Mouse (Mus musculus) T-cell, adult 2 months (primary cell): ENCODE data around the gene Rae1.

Source experiments
- DNase-seq: peaks from one replicate; pipeline ENCODE4 v3.0.0; 2022; ENCODE audit warnings: low spot score

The Rae1 gene

GRCm38 (mm10) chr2:173048041-173048745 is 48.3 kb downstream of the Rae1 start:
- DNase-seq = no peak

DNA sequence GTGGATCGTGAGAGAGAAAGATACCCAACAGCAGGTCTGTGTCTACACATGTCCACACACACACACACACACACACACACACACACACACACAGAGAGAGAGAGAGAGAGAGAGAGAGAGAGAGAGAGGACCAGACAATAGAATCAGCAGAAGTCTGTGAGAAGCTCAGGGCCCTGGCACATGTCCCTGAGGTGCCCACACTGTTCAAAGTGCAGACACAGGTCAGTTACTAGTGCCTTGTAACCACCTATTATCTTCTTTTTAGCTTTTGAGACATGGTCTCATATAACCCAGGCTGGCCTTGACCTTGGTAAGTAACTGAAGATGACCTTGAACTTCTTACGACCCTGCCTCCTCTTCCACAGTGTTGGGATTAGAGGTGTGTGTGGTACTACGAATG is 49.3 kb downstream of the Rae1 start:
- no peak for DNase-seq

DNA sequence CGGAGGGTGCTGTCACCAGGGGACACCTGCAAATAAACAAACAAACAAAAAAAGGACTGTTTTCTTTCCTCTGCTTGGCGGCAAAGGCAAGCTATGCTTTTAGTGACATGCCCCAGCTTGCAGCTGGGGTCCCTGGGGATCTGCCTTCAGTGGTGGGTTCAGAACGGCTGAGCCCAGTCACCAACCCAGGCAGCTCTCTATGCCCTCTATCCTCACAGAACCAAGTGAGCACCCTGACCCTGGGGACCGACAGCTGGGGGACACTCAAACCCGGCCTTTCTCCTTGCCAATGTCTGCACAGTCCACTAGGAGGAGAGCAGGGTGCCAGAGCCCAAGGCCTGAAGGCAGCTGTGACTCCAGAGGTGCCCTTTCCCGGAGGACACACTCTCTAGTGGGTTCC is 49.9 kb downstream of the Rae1 start:
- DNase-seq = no peak

GRCm38 (mm10) chr2:173050604-173051382 is 50.9 kb downstream of the Rae1 start:
- DNase-seq = no peak

- DNase-seq = no peak
These were observed 53.0 kb downstream of the Rae1 start for GRCm38 (mm10) chr2:173052881-173053280.

DNA sequence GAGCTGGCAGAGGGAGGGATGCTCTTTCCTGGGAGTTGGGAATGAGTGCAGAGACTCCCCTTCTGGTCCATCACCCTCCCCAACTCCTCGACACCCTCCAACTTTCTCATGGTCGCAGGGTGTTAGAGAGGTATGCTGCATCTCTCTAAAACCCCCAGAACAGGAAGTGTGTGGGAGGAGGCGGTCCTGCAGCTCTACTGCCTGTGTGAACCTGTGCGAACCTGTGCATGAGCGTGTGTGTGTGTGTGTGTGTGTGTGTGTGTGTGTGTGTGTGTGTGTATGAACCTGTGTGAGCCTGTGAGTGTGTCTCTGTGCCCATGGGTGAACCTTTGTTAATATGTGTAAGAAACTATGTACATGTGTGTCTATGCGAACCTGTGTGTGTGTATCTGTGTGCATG is 53.9 kb downstream of the Rae1 start:
- peak; percentile 81 for DNase-seq

DNA sequence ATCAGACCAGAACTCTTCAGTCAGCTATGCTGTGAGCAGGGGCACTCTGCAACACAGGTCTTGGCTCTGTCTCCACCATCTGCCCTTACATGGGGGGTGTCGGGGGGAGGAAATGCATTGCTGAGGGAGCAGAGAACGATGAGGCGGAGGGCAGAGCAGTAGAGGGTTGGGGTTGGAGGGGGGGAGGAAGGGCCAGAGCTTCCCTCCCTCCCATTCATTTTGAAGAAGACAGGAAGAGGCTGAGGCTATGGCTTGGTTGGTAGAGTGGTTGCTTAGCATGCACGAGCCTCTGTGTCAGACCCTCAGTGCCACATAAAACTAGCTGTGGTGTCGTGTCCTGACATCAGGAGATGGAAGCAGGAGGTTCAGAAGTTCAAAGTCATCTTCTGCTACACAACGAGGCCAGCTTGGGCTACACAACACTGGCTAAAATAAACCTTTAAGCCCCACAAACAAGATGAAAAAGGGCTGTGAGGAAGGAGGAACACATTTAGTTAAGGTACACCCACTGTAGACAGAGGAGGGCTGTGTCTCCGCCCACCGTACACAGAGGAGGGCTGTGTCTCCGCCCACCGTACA is 56.5 kb downstream of the Rae1 start:
- peak; percentile 56 for DNase-seq

DNA sequence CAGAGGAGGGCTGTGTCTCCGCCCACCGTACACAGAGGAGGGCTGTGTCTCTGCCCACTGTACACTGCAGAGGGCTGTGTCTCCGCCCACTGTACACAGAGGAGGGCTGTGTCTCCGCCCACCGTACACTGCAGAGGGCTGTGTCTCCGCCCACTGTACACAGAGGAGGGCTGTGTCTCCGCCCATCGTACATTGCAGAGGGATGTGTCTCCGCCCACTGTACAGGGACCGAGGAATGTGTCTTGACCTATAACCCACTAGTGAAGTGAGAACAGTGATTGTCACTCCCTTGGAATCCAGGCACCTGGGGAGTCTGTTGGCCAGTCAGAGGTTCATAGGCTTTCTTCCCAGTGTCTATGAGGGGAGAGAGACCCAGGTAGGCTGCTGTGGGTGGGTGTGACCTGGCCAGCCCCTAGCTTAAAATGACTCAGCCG is 57.0 kb downstream of the Rae1 start:
- no peak for DNase-seq

GRCm38 (mm10) chr2:173057623-173058022 is 57.7 kb downstream of the Rae1 start:
- DNase-seq = no peak

DNA sequence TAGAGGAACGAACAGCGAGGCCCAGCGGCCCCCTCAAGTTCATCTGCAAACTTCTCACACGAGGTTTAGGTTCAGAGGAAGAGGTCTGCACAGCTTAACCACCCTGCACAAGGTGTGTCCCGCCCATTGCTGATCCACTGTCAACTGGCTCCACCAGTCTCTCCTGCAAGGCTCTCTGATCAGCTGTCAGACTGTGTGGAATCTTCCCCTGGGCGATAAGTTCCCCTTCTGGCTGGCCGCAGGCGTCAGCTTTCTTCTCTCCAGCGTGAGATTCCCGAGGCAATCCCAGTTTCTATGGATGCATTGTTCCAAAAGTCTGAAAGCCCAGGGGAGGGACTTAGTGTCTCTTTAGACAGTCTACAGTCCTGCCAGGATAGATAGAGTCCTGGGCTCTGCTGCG is 58.3 kb downstream of the Rae1 start:
- no peak for DNase-seq

DNA sequence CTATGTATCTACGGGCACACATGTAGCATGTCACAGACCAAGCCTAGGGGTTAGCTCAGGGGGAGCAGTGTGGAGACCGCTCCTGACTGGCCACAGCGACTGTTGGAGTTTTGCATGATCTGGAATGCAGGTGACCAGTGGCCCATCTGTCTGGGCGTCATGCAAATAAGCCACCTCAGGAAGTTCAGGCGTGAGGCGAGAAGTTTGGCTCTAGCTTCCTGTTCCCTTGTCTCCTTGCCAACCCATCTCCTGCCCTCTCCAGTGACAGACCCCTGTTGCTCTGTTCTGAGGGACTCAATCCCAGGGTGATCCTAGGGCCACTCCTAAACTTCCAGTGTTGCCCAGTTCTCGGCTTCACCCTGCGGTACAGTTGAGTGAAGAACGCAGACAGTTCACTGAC is 60.5 kb downstream of the Rae1 start:
- no peak for DNase-seq

DNA sequence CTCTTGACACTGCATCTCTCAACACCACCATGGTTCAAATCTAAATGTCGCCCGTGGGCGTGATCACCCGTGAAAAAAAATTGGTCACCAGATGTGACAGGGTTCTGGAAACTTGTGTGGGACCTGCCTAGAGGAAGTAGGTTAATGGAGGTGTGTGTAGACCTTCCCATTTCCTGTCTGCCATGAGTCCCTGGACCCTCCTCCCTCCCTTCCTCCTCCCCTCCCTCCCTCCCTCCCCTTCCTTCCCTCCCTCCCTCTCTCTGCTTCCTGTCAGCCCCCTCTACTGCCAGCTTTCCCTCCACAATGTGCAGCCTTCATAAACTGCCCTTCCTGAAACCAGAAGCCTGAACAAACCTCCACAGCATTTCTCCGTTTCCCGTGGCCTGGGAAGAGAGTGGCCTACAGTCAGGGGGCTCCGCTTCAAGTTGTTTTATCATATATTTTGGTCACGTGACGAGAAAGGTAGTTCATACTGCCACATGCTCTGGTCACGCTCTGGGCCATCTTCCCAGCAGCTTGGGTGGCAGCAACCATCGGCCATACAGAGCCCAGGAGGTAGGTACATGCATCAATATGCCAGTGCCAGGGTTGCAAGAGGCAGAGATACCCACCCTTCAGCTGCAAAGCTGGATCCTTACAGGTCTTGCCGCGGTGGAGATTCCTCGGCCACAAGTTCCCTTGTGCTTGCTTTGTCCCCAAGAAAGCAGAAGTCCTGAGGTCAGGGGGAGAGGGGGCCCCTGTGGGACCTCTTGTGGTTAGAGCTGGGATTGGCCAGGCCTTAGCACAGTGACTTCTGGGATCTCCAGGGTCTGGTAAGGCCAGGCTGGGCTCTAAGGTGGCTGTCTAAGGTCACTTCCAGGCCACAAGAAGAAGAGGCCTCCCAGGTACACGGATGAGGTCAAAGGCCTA is 61.8 kb downstream of the Rae1 start:
- no peak for DNase-seq

DNA sequence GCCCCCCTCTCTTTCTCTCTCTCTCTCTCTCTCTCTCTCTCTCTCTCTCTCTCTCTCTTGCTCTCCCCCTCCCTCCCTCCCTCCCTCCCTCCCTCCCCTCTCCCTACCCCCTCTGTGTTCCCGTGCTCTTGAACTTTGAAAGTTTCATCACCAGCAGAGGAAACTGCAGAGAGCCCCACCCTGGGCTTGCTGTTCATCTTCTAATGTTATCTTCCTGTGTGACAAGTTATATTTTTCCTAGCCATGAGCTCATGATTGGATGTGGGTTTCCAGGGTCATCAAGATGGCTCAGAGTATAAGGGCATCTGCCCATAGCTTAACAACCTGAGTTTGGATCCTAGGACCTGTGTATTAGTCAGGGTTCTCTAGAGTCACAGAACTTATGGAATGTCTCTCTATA is 63.3 kb downstream of the Rae1 start:
- DNase-seq = peak; percentile 53

DNA sequence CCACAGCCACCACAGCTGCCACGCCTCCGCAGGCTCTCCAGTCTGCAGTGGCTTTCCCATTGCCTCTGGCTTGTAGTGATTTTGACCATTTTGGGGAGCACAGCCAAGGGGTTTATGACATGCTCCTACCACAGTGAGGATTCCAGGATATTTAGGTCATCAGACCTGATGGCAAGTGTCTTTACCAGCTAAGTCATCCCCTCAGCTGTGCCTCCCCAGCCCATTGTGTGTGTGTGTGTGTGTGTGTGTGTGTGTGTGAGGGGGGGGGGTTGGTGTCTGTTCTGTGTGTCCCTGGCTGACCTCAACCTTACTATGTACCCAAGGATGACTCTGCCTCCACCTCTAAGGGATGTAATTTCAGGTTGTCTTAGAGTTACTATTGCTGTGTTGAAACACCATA is 64.9 kb downstream of the Rae1 start:
- no peak for DNase-seq
